Mouse (Mus musculus) Patski (cell line): ENCODE measurements around the gene Aldh2. TPM values are rescaled to one million over a fixed set of nuclear protein-coding genes. Genes with fewer than 3 reads are reported as not detected.

Source experiments
- ATAC-seq: fragments of 100-300 bp; one replicate; pipeline ENCODE4 v1.8.0; 2021
- CTCF ChIA-PET: fragments of 350-600 bp; sonication (Branson Sonifier 250); formaldehyde crosslinking; loops from one replicate; lab custom pipeline; 2022; ENCODE audit warnings: inconsistent platforms; lab: Charles Lee
- POLR2A ChIA-PET: fragments of 350-600 bp; sonication (Branson Sonifier 250); formaldehyde crosslinking; loops from one replicate; lab custom pipeline; 2022; ENCODE audit warnings: antibody characterized with exemption, inconsistent platforms; lab: Charles Lee
- DNase-seq: peaks from one replicate; pipeline ENCODE4 v3.0.0-alpha.2; 2011; ENCODE audit warnings: low read depth, low spot score
- H3K27me3 ChIP-seq: fragments of 371-371 bp; one replicate; pipeline ENCODE4 v1.5.1; 2021
- CTCF ChIP-seq: fragments of 100-300 bp; IDR thresholded peaks from one replicate; pipeline ENCODE4 v1.5.1; 2021
- in situ Hi-C: fragments of 300-500 bp; cut with MboI; formaldehyde crosslinking; loops from 3 replicates; pipeline ENCODE4 v1.11.1; 2018; ENCODE audit warnings: low pct_unique_long_range_greater_than_20kb, mixed read lengths
- polyA plus RNA-seq: library from polyadenylated mRNA; unstranded; gene quantifications from one replicate; pipeline ENCODE4 v1.2.3, GENCODE M21; 2021

Gene Aldh2
- polyA plus RNA-seq, 1 experiment from 2014 or later = 470 TPM

DNA sequence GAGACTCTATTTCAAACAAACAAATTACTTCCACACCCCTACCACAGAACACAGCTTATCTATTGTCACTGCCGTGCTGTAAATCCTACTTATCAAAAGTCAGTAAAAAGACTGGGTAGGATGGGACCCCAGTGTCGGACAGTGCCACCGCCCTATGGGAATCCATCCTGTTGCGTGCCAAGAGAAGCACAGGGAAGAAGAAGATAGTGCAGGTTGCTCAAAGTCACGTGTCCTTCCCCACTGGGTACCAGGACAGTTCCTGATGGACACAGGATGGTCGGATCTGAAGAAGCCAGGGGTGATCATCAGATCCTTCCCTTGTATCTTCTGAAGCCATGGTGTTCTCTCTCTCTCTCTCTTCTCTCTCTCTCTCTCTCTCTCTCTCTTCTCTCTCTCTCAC is 2.1 kb upstream of the Aldh2 start:
- no peak for ATAC-seq
- DNase-seq = no peak
- ChIA-PET CTCF (interaction anchor here (0.7 to 2.3 kb wide), 2 partner anchors 11 to 25 kb away, joined by 3 to 9 read pairs; no protein-coding TSS in a partner anchor), POLR2A (no interaction called here)
- H3K27me3 ChIP-seq = no peaks in the 10 kb centered on the region
- in situ Hi-C loops = loop anchor here (5.0 kb wide), 1 partner anchor 33 kb away; no protein-coding TSS in a partner anchor
- no peak for TF ChIP-seq CTCF

DNA sequence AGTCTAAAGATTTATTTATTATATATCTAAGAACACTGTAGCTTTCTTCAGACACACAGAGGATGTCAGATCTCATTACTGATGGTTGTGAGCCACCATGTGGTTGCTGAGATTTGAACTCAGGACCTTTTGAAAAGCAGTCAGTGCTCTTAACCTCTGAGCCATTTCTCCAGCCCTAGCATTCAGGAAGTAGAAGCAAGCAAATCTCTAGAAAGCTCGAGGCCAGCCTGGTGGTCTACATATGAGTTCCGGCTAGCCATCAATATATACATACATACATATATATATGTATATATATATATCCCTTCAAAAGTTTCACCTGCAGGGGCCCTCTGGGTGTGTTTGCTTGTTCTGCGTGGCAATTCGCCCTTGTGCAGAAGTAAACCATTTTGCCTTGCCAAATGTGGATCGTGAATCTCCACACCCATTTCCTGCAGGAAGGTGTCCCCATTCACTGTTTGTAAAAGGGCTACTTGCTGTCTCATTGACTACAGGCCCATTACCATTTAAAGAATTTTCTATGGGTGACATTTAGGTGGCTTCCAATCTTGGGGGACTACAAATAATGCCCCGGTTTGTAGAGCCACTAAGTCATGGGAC is 1.2 kb upstream of the Aldh2 start:
- H3K27me3 ChIP-seq = no peaks in the 10 kb centered on the region
- CTCF ChIA-PET = interaction anchor here (1.0 to 2.3 kb wide), 3 partner anchors 11 to 117 kb away, joined by 3 to 9 read pairs (median 4); no protein-coding TSS in a partner anchor
- in situ Hi-C loops = loop anchor here (5.0 kb wide), 1 partner anchor 33 kb away; no protein-coding TSS in a partner anchor
- DNase-seq = no peak
- POLR2A ChIA-PET = interaction anchor here (0.9 kb wide), 1 partner anchor 23 kb away, joined by 3 read pairs; no protein-coding TSS in a partner anchor
- no peak for TF ChIP-seq CTCF
- ATAC-seq = no peak

DNA sequence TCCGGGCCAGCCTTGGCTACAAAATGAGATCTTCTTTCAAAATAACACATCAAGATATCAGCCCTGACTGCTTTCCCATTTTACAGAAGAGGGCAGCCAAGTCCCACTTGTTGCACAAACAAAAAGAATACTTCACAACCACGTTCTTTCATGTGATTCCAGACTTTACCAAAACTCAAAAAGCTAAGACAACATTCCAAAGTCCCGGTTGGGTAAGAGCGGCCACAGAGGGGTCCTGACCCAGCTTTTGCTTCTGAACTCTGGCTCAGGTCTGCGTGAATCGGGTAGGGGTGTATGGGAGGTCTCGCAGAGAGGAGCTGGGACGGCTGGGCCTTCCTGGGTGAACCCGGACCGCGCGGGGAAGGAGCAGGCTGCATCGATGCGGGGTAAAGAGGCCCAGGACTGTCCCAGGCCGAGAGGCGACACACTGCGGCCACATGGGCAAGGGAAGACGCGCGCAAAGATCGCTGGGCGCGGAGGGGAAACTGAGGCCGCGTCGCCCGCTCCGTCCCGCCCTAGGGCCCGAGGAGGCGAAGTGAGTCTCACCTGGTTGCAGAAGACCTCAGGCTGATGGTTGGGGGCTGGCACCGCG is 712 bp downstream of the Aldh2 start:
- DNase-seq = no peak
- in situ Hi-C loops = no loop called here
- no peaks in the 10 kb centered on the region for H3K27me3 ChIP-seq
- TF ChIP-seq CTCF = no peak
- no peak for ATAC-seq
- ChIA-PET POLR2A (interaction anchor here (0.6 to 1.5 kb wide), 3 partner anchors 8 to 470 kb away, joined by 3 to 5 read pairs (median 3); partner anchors contain the start of genes Adam1a and Gm42878), CTCF (interaction anchor here (0.8 to 2.0 kb wide), 6 partner anchors 8 to 115 kb away, joined by 3 to 7 read pairs (median 3); no protein-coding TSS in a partner anchor)

DNA sequence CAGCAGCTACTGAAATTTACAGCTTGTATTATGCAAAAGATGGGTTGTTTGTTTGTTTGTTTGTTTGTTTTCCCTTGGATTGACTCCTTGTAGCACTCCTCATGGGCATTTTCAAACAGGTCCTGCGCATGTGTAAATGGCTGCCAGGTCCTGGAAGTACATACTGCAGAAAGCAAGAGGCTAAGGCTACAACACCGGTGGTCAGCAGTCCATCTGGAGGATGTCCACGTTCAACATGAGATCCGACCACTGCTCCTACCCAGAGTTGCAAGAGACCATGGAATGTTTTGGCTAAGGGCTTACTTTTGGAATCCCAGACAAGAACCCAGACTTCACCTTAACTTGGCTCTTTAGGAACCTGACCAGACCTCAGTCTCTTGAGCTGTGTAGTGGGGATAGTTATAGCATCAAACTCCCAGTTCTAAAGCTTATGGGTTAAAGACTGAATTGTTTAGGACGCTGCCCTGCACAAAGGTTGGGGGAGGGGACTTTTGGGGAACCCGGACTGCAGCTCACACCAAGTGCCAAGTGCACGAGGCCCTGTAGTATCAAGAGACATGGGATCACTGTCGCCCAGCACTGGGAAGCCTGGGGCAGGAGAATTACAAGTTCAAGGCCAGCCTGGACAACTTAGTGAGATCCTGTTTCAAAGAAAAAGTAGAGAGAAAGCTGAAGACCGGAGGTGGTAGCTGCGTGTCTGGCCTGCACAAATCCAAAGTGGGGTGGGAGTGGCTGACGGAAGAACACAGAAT is 1.4 kb downstream of the Aldh2 start:
- in situ Hi-C loops = no loop called here
- no peak for ATAC-seq
- ChIA-PET CTCF (interaction anchor here (0.8 to 2.0 kb wide), 6 partner anchors 8 to 114 kb away, joined by 3 to 7 read pairs (median 3); no protein-coding TSS in a partner anchor), POLR2A (interaction anchor here (0.6 to 1.5 kb wide), 5 partner anchors 7 to 470 kb away, joined by 3 to 5 read pairs (median 3); partner anchors contain the start of genes Adam1a and Gm42878)
- DNase-seq = no peak
- TF ChIP-seq CTCF = no peak
- H3K27me3 ChIP-seq = no peaks in the 10 kb centered on the region

DNA sequence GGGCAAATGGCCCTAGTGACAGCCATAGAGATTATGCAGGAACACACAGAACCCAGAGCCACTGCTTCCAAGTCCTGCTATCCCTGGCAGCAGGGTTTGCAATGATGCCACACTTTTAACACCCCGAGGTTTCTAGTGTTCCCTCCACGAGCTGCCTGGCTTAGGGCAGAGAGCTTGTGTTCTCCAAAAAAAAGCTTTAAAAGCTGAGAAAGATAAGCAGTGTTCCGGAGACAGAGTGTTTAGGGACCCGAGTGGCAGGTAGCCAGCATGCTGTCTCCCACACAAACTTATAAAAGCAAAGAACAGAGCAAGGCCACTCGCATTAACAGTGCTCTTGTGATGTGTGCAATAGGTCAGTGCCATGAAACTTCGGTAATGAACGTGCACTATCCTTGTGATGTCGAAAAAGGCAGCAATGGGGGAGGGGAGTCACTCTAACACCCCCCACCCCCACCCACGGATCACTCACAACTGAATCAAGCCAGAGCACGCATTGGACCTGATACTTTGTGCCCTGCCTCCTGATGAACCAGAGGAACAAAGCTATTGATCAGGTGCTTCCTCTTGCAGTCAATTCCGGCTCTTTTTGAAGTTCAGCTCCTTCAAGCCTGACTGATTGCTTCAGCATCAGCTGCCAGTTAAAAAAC is 2.1 kb downstream of the Aldh2 start:
- POLR2A ChIA-PET = interaction anchor here (1.3 kb wide), 1 partner anchor 8 kb away, joined by 3 read pairs; no protein-coding TSS in a partner anchor
- ATAC-seq (no peak), DNase-seq (no peak)
- CTCF ChIA-PET = interaction anchor here (0.8 to 2.0 kb wide), 3 partner anchors 8 to 15 kb away, joined by 4 to 7 read pairs (median 5); no protein-coding TSS in a partner anchor
- in situ Hi-C loops = no loop called here
- no peaks in the 10 kb centered on the region for H3K27me3 ChIP-seq
- no peak for TF ChIP-seq CTCF

DNA sequence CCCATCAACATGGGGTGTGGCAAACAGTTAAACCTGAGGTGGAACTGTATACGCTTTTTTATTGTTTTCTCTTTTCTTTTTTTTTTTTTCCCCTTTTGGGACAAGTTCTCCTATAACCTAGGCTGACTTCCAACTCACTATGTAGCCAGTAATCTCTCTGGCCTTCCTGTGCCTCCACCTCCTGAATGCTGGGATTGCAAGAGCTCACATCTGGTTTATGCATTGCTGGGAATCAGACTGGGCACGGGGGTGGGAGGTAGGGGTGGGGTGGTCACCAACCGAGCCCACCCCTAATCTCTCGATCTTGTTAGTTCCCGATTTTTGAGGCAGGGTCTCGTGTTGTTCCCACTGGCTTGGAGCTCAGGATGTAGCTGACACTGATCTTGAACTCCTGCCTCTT is 3.7 kb downstream of the Aldh2 start:
- CTCF ChIA-PET = interaction anchor here (1.1 to 1.6 kb wide), 3 partner anchors 10 to 26 kb away, joined by 3 to 6 read pairs (median 3); no protein-coding TSS in a partner anchor
- POLR2A ChIA-PET = no interaction called here
- no peak for TF ChIP-seq CTCF
- ATAC-seq (no peak), DNase-seq (no peak)
- in situ Hi-C loops = no loop called here
- H3K27me3 ChIP-seq = no peaks in the 10 kb centered on the region

DNA sequence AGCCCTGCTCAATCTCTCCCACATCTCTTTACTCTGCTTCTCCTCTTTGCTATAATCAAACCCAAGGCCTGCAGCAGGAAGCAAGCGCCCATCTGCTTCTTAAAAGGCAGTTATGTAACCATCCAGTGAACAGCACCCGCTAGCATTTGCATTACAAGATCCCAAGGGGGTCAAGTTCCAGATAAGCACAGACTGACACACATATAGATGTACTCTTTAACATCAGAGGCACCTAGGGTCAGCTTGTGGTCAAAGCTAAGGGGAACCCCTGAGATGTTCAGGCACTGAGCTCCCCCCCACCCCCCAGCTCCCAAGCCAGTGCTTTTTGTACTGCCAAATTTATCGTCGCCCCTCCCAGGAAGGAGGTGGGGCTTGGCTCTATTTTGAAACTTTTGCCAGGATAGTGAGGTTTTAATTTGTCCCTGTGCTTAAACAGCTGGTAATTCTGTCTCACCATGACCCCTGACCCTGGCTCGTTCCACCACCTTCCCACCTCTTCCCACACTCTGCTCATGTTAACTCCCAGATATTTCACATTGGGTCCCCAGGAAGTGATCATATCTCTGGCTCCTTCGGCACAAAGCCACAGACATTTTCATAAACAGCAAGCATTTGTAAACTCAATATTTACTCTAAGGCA is 7.1 kb downstream of the Aldh2 start:
- in situ Hi-C loops = no loop called here
- H3K27me3 ChIP-seq = no peaks in the 10 kb centered on the region
- no peak for TF ChIP-seq CTCF
- no peak for DNase-seq
- no peak for ATAC-seq
- ChIA-PET CTCF (interaction anchor here (0.9 to 1.9 kb wide), 3 partner anchors 15 to 40 kb away, joined by 3 to 6 read pairs (median 4); partner anchors contain the start of gene Mapkapk5), POLR2A (no interaction called here)

DNA sequence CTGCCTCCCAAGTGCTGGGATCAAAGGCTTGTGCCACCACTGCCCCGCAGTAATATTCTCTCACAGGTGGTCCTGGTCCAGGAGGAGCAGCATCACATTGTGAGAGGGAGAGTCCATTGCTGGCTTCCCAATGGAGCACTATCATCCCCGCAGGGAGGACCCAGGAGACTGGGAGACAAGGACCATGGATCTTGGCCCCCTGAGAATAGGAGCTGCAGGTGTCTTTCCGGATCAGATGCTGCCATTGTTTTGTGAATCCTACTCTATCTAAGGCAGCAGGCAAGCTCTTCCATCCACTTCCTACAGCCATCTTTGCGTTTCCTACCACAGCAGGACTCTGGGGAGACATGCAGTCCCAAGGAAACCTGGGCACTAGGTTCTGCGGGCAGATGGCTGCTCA is 7.9 kb downstream of the Aldh2 start:
- ATAC-seq = no peak
- in situ Hi-C loops = no loop called here
- CTCF ChIA-PET = interaction anchor here (2.5 kb wide), 1 partner anchor 20 kb away, joined by 10 read pairs; no protein-coding TSS in a partner anchor
- no peak for TF ChIP-seq CTCF
- POLR2A ChIA-PET = interaction anchor here (1.6 kb wide), 1 partner anchor 7 kb away, joined by 5 read pairs; the partner anchor contains the start of gene Aldh2
- no peaks in the 10 kb centered on the region for H3K27me3 ChIP-seq
- DNase-seq = no peak

DNA sequence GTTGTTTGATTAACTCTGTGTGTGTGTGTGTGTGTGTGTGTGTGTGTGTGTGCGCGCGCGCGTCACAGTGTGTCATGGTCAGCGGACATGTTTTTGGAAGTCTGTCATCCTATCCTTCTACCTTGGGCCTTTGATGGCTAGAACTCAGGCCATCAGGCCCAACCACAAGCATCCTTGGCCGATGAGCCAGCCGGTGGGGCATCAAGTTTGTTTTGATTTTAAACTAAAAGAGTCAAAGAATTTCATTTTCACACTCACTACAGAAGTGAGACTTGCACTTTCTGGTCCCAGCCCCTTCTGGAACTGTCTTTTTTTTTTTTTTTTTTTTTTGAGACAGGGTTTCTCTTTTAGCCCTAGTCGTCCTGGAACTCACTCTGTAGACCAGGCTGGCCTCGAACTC is 8.6 kb downstream of the Aldh2 start:
- no peak for TF ChIP-seq CTCF
- in situ Hi-C loops = no loop called here
- ChIA-PET CTCF (interaction anchor here (0.8 to 2.5 kb wide), 4 partner anchors 8 to 21 kb away, joined by 3 to 10 read pairs (median 3); no protein-coding TSS in a partner anchor), POLR2A (interaction anchor here (0.6 to 1.6 kb wide), 3 partner anchors 8 to 33 kb away, joined by 3 to 5 read pairs (median 4); partner anchors contain the start of gene Aldh2)
- peak; percentile 51 for DNase-seq
- ATAC-seq = no peak
- no peaks in the 10 kb centered on the region for H3K27me3 ChIP-seq
